Mouse (Mus musculus) CH12.LX (cell line): ENCODE data around the gene Osbpl5.
"Not testable (repeated sequence)": the region's sequence is repeated elsewhere in the genome, so short reads cannot be mapped to it uniquely, and the experiment has no call there.

Experiments used
- CHD2 ChIP-seq: IDR thresholded peaks from 2 replicates; pipeline ENCODE4 v1.6.1; 2011; ENCODE audit warnings: low read length, improper control_type of control experiment
- CTCF ChIP-seq, 2 experiments: IDR thresholded peaks in 1 of 2; conservative IDR thresholded peaks in 1 of 2; 2 replicates each; pipeline ENCODE4 v1.5.1; 2011 to 2012; ENCODE audit warnings: low read depth in 2 of 2, low read length in 2 of 2, improper control_type of control experiment in 1 of 2, inconsistent platforms in 1 of 2, mild to moderate bottlenecking in 1 of 2, moderate library complexity in 1 of 2
- E2F4 ChIP-seq: IDR thresholded peaks from 2 replicates; pipeline ENCODE4 v1.6.1; 2011; ENCODE audit warnings: low read depth, low read length, improper control_type of control experiment; ENCODE audit not compliant: insufficient replicate concordance
- ELF1 ChIP-seq: IDR thresholded peaks from 2 replicates; pipeline ENCODE4 v1.6.1; 2014; ENCODE audit warnings: low read depth, mild to moderate bottlenecking, inconsistent platforms, low read length, improper control_type of control experiment
- HCFC1 ChIP-seq: IDR thresholded peaks from 2 replicates; pipeline ENCODE4 v1.6.1; 2012; ENCODE audit warnings: low read depth, mild to moderate bottlenecking, inconsistent platforms, low read length, improper control_type of control experiment
- MXI1 ChIP-seq: IDR thresholded peaks from 2 replicates; pipeline ENCODE4 v1.6.1; 2011; ENCODE audit warnings: mild to moderate bottlenecking, low read depth, low read length, improper control_type of control experiment
- NRF1 ChIP-seq: IDR thresholded peaks from 2 replicates; pipeline ENCODE4 v1.6.1; 2014; ENCODE audit warnings: low read depth, mild to moderate bottlenecking, inconsistent platforms, low read length, improper control_type of control experiment, moderate library complexity
- POLR2A ChIP-seq: IDR thresholded peaks from 2 replicates; pipeline ENCODE4 v1.6.1; 2011; ENCODE audit warnings: low read depth, mild to moderate bottlenecking, improper control_type of control experiment, low read length

- TF ChIP-seq POLR2A; HCFC1; CTCF (conservative IDR thresholded peaks at IDR 0.05 in 1 of 2, IDR thresholded peaks at IDR 0.05 in 1 of 2; ENCODE audit: low read depth in 2 of 2, low read length in 2 of 2); ELF1; E2F4; NRF1; MXI1; CHD2: not testable (repeated sequence)
Observed at GRCm38 (mm10) chr7:143649769-143650346, 106.9 kb downstream of the Osbpl5 start.
